Mouse (Mus musculus) cerebellum, adult 2 months (tissue): ENCODE measurements at regions not wholly inside any gene's neighbourhood (a gene's known extent, or its start where the extent isn't known, plus 50 kb on each side); places are given as distances from the start of the nearest gene placed in this dataset.
"Not testable (repeated sequence)": the region's sequence is repeated elsewhere in the genome, so short reads cannot be mapped to it uniquely, and the experiment has no call there.

Experiments used
- DNase-seq, 2 experiments: peaks; one replicate each; pipeline ENCODE4 v3.0.0; 2021
- H3K27ac ChIP-seq: fragments of 200-500 bp; 2 replicates; pipeline ENCODE4 v1.5.1; 2012; ENCODE audit warnings: low read length, control low read depth, inconsistent platforms; ENCODE audit not compliant: insufficient read depth
- H3K27me3 ChIP-seq: fragments of 200-500 bp; 2 replicates; pipeline ENCODE4 v1.6.1; 2012; ENCODE audit warnings: inconsistent platforms, mild to moderate bottlenecking, low read length, moderate library complexity; ENCODE audit not compliant: control insufficient read depth, insufficient read depth
- H3K4me1 ChIP-seq: fragments of 200-500 bp; 2 replicates; pipeline ENCODE4 v1.6.1; 2011; ENCODE audit warnings: low read length; ENCODE audit not compliant: control insufficient read depth, insufficient read depth
- H3K4me3 ChIP-seq: fragments of 200-500 bp; replicated peaks from 2 replicates; pipeline ENCODE3; 2011; ENCODE audit warnings: mild to moderate bottlenecking, low read depth, low read length, control low read depth; ENCODE audit not compliant: insufficient read depth
- CTCF ChIP-seq: fragments of 200-500 bp; IDR thresholded peaks from 2 replicates; pipeline ENCODE4 v1.5.1; 2011; ENCODE audit warnings: low read depth, mild to moderate bottlenecking, control low read depth, low read length, moderate library complexity, borderline replicate concordance; ENCODE audit not compliant: insufficient read depth
- POLR2A ChIP-seq: fragments of 200-500 bp; IDR thresholded peaks from 2 replicates; pipeline ENCODE4 v1.6.1; 2011; ENCODE audit warnings: low read length, control low read depth, borderline replicate concordance; ENCODE audit not compliant: insufficient read depth
- whole genome bisulfite sequencing: fragments of 180-500 bp; shearing (Covaris S2); methylation state at CpG from one replicate; pipeline ENCODE4 v1.1.7; 2018; 5-methylcytosine and 5-hydroxymethylcytosine counted together

- 69% methylated on average over 10 of the region's 10 CpGs for WGBS
- not testable (repeated sequence) for H3K4me1 ChIP-seq, DNase-seq, H3K27me3 ChIP-seq, H3K27ac ChIP-seq, H3K4me3 ChIP-seq
Observed at GRCm38 (mm10) chrX:154717526-154717925, 138.4 kb upstream of the Samt2 start.

- H3K4me1 ChIP-seq = no peaks in the 10 kb centered on the region
- 25% methylated on average over 21 of the region's 27 CpGs for WGBS
- peak in 1 of 2 experiments; percentile 0 for DNase-seq
- H3K27me3 ChIP-seq = no peaks in the 10 kb centered on the region
- no peak for TF ChIP-seq CTCF
- TF ChIP-seq POLR2A = no peak
- H3K4me3 ChIP-seq = no peak overlapping the region
- no peak overlapping the region for H3K27ac ChIP-seq
Observed at GRCm38 (mm10) chrX:154713641-154714255, 134.6 kb upstream of the Samt2 start.

- not testable (repeated sequence) for H3K4me1 ChIP-seq, DNase-seq, H3K27ac ChIP-seq, H3K4me3 ChIP-seq, H3K27me3 ChIP-seq
- WGBS = 92% methylated on average over 8 of the region's 8 CpGs
Observed at GRCm38 (mm10) chrX:154712576-154712975, 133.4 kb upstream of the Samt2 start.

GRCm38 (mm10) chrX:154670529-154670928 lies 91.4 kb upstream of the Samt2 start:
- H3K27me3 ChIP-seq, H3K27ac ChIP-seq, H3K4me1 ChIP-seq, DNase-seq, H3K4me3 ChIP-seq: not testable (repeated sequence)
- 100% methylated on average over 1 of the region's 2 CpGs for WGBS
